Mouse (Mus musculus): ENCODE data around the gene Erp44.
A peak's percentile ranks its signal among the peaks of the same experiment; 100 is the strongest.

The Erp44 gene

DNA sequence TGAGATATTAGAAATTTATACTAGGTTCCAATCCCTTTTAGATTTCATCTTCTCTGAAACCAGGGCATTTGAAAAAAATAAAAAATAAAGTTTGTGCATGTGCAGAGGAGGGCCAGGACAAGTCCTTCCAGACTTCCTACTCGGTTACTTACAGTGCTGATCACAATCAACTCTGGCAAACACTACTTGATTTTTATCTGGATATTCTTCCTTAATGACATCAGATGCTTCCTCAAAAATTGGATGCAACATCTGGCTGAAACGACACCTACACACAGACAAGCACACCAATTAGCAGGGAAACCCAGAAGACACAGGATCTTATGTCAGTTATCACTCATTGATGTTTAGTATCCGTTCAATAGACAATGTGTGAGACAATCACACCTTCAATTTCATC, 42.6 kb downstream of the Erp44 start:
- no peak for DNase-seq (ENCODE audit: low spot score)

DNA sequence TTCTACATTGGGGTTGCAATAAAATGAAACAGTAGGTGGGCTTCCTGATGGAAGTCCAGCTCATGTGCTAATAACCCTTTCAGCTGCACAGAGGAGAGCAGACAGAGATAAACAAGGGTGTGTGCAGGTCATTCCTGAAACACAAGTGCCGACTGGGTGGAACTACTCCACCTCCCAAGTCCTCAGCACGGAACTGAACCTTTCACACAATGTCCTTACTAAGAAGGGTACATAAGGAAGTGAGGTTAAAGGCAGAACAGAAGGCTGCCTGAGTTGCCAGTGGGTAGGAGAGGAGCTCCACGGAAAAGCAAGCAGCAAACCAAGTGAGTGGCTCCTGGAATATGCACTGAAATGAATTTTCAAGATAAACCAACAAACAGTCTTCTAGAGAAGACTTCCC, 52.6 kb downstream of the Erp44 start:
- no peak for DNase-seq (ENCODE audit: low spot score)

DNA sequence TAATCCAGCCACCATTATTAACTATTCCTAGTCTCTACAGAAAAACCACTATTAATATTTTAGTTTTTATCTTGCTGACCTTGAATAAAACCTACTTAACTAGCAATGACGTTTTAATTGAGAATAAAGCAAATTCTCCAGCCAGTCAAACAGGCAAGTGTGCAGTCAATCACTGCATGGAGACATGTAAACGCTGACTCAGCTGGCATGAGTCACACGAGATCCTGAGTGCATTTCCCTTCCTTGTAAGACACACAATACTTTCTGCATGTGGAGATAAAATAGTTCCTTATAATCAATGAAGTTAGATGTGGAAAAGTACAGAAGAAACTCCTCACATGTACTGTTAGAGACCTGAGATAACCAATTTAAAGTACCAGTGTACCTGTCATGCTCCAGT, 53.8 kb downstream of the Erp44 start:
- no peak for DNase-seq (ENCODE audit: low spot score)

DNA sequence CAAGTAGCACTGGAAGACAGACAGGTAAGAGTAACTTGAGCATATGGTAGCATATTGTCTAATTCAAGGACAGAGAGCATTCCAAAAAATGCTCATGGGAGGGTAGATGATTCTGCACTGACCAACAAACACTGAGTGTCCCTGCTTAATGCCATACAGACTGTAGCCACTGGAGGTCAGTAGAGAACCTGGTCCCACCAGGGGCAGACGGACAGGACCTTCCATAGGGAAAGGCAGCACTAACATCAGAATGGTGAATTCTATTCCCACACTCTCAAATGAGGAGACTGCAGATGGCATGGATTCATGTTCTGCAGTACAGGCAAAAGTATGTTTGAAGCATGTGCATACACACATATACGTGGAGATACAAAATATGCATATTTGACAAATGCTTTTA, 54.2 kb downstream of the Erp44 start:
- DNase-seq (ENCODE audit: low spot score): peak; percentile 81

DNA sequence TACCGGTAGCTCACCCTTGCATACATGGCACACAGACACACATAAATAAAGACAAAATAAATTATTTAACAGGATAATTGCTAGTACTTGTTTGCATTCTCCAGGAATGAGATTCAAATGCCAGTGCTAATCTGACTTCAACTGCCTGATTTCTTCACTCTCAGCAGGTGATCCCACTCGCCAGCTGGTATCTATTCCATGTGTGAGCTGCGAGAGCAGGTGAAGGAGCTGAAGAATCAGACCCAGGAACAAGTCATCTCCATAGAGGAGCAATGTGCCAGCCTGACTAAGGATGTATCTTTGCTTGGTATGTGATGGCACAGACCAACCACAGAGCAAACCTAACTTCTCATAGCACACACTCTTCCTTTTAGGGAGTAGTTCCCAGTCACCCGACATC, 75.8 kb downstream of the Erp44 start:
- DNase-seq (ENCODE audit: low spot score): no peak

DNA sequence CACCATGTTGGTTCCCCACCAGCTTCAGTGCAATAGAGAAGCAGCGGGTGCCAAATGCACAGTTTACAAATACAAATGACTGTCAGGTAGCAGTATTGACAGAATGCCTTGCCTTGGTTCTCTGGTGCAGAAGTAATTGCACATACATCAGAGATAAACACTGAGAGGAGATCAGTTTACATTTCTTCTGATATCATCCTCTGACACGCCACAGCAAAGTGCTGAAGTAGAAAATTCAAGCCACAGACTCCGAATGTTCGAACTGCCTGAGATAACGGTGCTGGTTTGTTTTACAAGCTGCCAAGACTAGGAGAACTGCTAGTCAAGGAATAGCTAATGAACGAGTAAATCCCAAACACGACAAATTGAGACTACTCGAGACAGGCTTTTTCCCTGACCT, 80.9 kb downstream of the Erp44 start:
- DNase-seq (ENCODE audit: low spot score): no peak

DNA sequence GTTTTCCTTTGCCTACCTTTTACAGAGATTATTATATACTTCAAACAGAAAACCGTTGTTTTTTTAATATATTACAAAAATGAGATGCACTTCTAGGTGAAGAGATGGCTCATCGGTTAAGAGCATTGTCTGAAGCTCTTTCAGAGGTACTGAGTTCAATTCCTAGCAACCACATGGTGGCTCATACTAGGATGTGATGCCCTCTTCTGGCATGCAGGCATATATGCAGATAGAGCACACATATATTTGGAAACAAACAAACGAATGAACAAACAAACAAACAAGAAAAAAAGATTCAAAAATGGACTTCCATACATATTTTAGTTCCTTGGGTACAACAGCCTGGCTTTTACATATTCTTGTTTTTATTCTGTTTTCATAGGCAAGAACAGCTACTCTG, 81.4 kb downstream of the Erp44 start:
- DNase-seq (ENCODE audit: low spot score): peak; percentile 6

DNA sequence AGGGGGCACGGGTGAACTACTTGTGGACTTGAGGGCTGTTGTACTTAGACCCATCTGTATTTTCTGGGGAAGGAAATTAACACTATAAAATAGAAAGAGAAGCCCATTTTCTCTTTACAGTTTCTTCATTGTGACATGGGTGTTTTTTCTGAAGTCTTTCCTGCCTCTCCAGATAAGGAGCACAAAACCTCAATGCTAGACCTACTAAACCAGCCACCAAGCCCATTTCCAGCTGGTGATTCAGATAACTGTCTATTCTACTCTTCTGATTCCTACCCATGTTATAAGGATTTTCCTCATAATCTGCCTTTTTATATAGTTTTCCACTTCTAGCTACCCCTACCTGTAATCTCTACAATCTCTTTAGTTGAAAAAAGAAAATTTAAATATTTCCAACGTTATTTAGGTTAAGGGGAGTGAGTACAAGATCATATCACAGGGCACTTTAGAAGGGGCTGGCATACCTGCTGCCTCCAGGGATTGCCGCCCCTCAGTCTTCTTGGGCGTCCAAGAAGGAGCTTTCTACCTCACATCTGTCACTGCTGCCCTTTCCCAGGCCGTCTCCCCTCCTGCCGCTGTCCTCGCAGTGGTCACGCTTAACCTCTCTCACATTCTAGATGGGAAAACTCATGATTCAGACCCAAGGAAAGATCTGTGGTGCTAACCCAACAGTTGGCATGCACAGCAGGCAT, 97.1 kb downstream of the Erp44 start:
- DNase-seq (ENCODE audit: low spot score): no peak

DNA sequence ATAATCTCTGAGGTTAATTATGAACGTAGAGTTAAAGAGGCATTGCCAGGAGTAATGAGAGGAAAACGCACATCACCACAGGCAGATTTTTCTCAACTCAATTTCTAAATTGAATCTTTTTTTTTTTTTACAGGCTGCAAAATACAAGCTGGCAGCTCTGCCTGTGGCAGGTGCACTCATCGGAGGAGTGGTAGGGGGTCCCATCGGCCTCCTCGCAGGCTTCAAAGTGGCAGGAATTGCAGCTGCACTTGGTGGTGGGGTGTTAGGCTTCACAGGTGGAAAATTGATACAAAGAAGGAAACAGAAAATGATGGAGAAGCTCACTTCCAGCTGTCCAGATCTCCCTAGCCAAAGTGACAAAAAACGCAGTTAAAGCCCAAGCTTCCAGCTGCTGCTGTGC, 98.0 kb downstream of the Erp44 start:
- DNase-seq (ENCODE audit: low spot score): no peak

DNA sequence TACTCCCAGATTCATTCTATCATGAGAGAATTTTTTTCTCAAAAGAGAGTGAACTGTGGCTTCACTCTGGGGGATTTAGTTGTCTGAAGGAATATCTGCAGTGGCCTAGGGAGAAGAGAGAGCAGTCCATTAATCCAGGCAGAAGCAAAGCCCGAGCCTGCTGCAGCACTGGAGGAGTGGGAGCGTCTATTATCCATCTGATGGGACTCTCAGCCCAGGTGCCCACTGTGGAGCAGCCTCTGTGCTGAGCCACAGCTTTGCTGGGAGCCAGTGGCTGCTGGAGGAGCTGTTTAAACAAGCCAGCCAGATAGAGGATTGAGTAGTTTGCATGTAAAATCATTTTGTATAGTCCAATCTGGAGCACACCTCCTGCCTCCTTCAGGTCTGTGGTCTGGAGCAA, 98.4 kb downstream of the Erp44 start:
- no peak for DNase-seq (ENCODE audit: low spot score)

DNA sequence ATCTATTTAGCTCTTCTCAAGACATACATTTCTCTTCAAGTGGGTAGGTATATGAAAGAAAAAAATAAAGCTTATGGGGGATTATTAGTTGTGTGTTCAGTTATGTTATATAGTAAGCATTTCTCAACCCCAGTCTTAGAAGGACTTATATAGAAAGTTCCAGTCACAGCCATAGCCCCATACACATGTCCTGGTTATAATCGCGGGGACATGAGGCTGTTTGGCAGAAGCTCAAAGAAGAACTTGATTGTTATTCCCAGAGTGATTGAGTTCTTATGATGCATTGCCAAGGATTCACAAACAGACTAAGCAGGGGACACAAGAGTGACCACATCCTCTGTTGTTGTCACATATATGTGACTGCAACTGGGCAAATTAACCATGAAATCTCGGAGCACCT, 103.7 kb downstream of the Erp44 start:
- DNase-seq (ENCODE audit: low spot score): no peak

DNA sequence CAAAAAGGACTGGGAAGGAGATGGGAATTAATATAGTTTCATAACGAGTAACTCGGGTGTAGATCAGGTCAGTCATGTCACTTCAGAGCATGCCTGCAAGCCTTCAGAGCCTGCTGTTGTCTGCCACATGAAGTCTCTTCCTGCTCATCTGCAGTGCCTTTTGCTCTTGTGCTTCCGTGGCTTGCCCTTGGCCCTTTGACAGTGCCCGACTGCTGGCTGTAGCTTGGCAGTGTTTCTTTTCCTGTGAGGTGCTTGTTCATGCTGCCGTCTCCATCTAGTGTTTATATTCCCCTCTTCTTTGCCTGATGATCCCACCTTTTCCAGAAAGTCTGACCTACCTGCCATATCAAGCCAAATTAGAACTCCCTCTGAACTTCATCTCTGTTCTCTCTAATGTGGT, 115.5 kb downstream of the Erp44 start:
- no peak for DNase-seq (ENCODE audit: low spot score)

DNA sequence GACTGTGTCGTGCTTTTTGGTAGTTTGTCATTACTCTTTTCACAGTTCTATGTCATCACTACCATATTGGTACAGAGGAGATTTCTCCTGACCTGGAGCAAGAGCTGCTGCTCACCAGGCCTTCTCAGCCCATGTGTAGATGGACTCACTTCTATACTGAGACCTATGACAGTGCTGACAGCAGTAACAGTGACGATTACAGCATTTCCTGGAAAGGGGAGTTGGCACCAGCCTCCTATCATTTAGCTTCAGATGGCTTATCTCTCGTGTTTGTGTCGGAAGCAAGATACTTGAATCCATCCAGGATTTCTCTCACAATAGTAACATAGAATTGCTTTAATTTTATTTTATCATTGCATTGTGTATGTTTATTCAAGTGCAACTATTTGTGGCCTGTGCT, 119.0 kb downstream of the Erp44 start:
- DNase-seq (ENCODE audit: low spot score): no peak

DNA sequence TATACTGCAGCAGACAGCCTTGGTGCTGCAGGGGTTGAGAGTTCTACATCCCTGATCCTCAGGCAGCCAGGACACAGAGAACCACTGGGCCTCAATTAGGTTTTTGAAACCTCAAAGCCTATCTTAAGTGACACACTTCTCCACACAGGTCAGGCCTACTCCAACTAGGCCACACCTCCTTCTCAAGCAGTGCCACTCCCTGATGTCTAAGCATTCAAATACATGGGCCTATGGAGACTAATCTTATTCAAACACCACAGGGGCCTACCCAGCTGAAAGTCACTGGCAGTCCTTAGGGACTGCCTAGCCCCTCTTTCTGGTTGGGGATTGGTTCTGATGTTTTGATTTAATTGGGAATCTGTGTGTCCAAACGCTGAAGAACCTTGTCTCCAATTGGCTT, 123.5 kb downstream of the Erp44 start:
- DNase-seq (ENCODE audit: low spot score): no peak

DNA sequence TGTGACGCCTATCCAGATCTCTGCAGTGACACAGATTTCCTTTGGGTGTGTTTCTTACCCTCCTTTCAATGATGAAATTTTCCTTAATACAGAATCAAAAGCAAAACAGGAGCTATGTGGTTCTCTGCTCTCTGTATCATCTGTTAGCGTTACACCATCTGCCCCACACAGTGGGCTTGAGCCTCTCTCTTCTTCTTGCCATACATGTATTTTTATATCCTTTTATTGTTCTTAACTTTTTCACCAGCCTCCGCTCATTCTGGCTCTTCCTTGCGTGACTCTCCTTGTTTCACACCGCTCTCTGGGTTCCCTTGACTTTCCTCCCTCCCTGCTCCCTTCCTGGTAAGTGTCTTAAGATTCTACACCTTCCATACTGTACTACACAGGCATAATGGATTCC, 126.1 kb downstream of the Erp44 start:
- DNase-seq (ENCODE audit: low spot score): no peak

DNA sequence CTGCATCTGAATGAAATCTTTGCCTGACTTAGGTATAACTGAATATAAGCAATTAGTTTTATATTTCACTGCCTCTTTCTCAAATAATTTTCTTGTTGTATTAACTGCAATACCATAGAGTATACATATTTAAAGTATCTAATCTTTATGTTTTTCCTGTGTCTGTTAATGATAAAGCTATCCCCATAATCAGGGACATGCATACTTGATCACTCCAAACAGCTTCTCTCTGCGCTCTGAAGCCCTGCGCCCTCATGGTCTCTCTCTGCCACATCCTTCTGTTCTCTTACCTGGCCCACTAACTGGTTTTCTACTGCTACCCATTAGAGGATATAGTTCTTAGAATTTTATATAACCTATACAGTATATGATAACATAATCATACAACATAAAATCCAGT, 129.9 kb downstream of the Erp44 start:
- DNase-seq (ENCODE audit: low spot score): no peak

All from embryo, embryonic 10 days (tissue).